Mouse (Mus musculus): ENCODE measurements around the gene Fibcd1. TPM values are rescaled to one million over a fixed set of nuclear protein-coding genes. Genes with fewer than 3 reads are reported as not detected.
A peak's percentile ranks its signal among the peaks of the same experiment; 100 is the strongest.

Fibcd1 gene
- polyA plus RNA-seq, 1 experiment from 2014 or later: 0.46 TPM

DNA sequence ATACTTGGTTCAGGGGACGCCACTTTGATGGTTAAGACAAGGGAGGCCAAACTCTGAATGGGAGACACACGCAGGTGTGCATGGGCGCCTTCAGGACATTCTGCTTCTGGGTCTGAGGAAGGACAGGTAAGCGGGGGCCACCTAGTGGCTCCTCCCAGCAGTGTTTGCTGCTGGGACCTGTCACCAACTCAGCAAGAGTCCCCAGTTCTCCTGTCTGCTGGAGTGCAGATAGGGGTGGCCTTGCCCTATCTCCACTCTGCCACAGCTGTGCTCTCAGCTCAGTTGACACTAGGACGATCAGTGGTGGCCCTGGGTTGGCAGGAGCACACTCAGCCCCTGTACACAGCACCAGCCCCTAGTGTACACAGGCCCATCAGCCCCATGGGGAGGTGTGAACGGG lies 2.1 kb upstream of the Fibcd1 start:
- Histone ChIP-seq H3K27me3 (replicated peaks; ENCODE audit: control insufficient read depth, insufficient read depth, low read length) (peaks cover 48% of the 10 kb centered on the region), H3K4me2 (ENCODE audit: low read length) (no peak overlapping the region), H3K27ac (ENCODE audit: low read depth) (no peak overlapping the region), H3K4me1 (replicated peaks; ENCODE audit: control insufficient read depth, insufficient read depth, low read length) (peaks cover 13% of the 10 kb centered on the region; the same call in 1 of the 2 replicates), H3K36me3 (ENCODE audit: control insufficient read depth, insufficient read depth, low read length) (no peaks in the 10 kb centered on the region), H3K9ac (ENCODE audit: low read length) (no peak overlapping the region), H3K9me3 (ENCODE audit: control insufficient read depth, low read length) (no peaks in the 10 kb centered on the region), H3K4me3 (ENCODE audit: low read depth, low read length) (no peak overlapping the region)
- WGBS: 12% methylated on average over 6 of the region's 6 CpGs
- DNase-seq (ENCODE audit: low spot score) (peak; percentile 69), ATAC-seq (replicated peaks; ENCODE audit: low FRiP score, low TSS enrichment, low read depth) (no peak)

DNA sequence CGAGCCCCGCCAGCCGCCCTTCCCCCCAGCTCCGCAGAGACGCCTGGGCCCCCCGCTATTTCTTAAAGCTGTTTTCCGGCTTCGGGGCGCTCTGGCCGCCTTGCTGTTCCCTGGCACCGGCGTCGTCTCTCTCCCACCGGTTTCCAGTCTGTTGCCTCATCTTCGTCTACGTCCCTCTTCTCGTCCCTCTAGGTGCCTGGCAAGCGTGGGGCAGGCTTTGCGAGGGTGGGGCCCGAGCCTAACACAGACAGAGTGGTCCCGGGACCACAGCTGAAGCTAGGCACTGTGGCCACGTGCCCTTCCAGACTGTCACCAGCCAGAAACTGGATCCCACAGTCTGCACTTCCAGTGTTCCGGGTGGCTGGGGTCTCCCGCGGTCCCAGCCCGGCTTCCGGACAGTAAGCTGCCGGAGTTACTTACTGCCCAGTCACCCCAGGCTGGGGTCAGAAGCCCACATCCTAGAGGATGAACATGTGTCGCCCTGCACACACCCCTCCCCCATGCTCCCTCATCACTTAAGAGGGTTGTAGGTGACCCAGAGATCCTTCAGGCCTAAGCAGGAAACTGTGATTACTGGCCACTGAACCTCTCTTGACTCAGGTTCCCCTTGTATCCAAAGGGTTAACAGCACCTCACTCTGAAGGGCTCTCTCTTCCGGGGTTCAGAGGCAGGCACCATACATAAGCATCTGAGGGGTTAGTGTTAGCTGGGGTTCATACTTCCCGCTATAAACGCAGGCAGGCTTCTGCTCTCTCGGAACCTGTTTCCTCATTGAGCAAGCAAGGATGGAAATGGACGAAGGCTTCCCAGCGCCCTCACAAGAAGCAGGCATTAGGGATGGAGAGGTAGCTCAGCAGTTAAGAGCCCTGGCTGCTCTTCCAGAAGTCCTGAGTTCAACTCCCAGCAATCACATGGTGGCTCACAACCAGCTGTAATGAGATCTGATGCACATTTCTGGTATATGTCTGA lies 1.2 kb upstream of the Fibcd1 start:
- Histone ChIP-seq H3K9ac (ENCODE audit: low read length) (no peak overlapping the region; the same call in 1 of the 2 replicates), H3K4me1 (replicated peaks; ENCODE audit: control insufficient read depth, insufficient read depth, low read length) (peaks cover 13% of the 10 kb centered on the region; the same call in 1 of the 2 replicates), H3K36me3 (ENCODE audit: control insufficient read depth, insufficient read depth, low read length) (no peaks in the 10 kb centered on the region), H3K27ac (ENCODE audit: low read depth) (no peak overlapping the region), H3K4me2 (ENCODE audit: low read length) (peak overlapping the region; percentile 97), H3K27me3 (replicated peaks; ENCODE audit: control insufficient read depth, insufficient read depth, low read length) (peaks cover 48% of the 10 kb centered on the region), H3K4me3 (ENCODE audit: low read depth, low read length) (peak overlapping the region; percentile 53), H3K9me3 (ENCODE audit: control insufficient read depth, low read length) (no peaks in the 10 kb centered on the region)
- 0 out of 2 replicates have a peak, but pooled peaks have one; percentile 26 for ATAC-seq (replicated peaks; ENCODE audit: low FRiP score, low TSS enrichment, low read depth)
- peak; percentile 71 for DNase-seq (ENCODE audit: low spot score)
- WGBS: 5% methylated on average over 35 of the region's 35 CpGs

DNA sequence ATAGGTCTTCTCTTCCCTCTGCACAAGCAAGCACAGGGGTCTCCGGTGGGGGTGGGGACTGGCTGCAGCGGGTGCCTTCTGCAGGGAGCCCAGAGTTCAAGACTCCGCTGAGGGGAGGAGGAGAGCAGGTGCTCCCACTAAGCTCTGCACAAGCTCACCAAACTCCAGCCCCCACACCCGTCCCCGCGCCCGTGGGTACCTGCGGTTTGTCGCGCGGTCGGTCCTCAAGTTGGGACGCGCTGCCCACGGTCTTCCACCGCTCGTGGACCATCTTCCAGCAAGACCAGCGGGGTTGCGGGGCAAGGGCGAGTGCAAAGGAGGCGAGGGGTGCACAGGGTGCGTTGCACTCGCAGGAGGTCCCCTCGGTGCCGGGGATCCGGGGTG lies 301 bp downstream of the Fibcd1 start:
- Histone ChIP-seq H3K9ac (ENCODE audit: low read length) (peak overlapping the region; percentile 5; the same call in 1 of the 2 replicates), H3K4me3 (ENCODE audit: low read depth, low read length) (peak overlapping the region; percentile 53), H3K4me1 (replicated peaks; ENCODE audit: control insufficient read depth, insufficient read depth, low read length) (peaks cover 13% of the 10 kb centered on the region; the same call in 1 of the 2 replicates), H3K27me3 (replicated peaks; ENCODE audit: control insufficient read depth, insufficient read depth, low read length) (peaks cover 48% of the 10 kb centered on the region), H3K36me3 (ENCODE audit: control insufficient read depth, insufficient read depth, low read length) (no peaks in the 10 kb centered on the region), H3K27ac (ENCODE audit: low read depth) (no peak overlapping the region), H3K9me3 (ENCODE audit: control insufficient read depth, low read length) (no peaks in the 10 kb centered on the region), H3K4me2 (ENCODE audit: low read length) (peak overlapping the region; percentile 97)
- ATAC-seq (replicated peaks; ENCODE audit: low FRiP score, low TSS enrichment, low read depth) (no peak), DNase-seq (ENCODE audit: low spot score) (no peak)
- 3% methylated on average over 26 of the region's 26 CpGs for WGBS

DNA sequence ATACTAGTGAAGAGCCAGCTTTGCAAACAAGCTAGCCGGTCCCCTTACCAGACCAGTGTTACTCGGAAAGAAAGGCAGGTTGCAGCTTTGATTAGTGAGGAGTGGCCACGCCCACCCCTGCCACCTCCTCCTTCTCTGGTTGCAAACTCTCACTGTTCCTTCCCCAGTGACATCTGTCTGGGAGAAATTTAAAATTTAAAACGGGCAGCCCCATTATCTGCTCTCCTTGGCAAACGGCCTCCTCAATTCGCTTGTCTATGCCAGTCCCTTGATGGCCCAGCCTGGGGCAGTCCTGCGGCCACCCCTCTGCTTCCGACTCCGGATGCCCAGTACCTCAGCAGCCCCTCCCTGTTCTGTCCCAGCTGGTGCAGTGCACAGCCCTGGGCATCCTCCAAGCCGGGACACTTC lies 1.1 kb downstream of the Fibcd1 start:
- Histone ChIP-seq H3K4me2 (ENCODE audit: low read length) (no peak overlapping the region), H3K9ac (ENCODE audit: low read length) (no peak overlapping the region), H3K27me3 (replicated peaks; ENCODE audit: control insufficient read depth, insufficient read depth, low read length) (peaks cover 48% of the 10 kb centered on the region), H3K4me3 (ENCODE audit: low read depth, low read length) (no peak overlapping the region; the same call in 1 of the 2 replicates), H3K9me3 (ENCODE audit: control insufficient read depth, low read length) (no peaks in the 10 kb centered on the region), H3K27ac (ENCODE audit: low read depth) (no peak overlapping the region), H3K4me1 (replicated peaks; ENCODE audit: control insufficient read depth, insufficient read depth, low read length) (peaks cover 13% of the 10 kb centered on the region; the same call in 1 of the 2 replicates), H3K36me3 (ENCODE audit: control insufficient read depth, insufficient read depth, low read length) (no peaks in the 10 kb centered on the region)
- ATAC-seq (replicated peaks; ENCODE audit: low FRiP score, low TSS enrichment, low read depth) (no peak), DNase-seq (ENCODE audit: low spot score) (no peak)
- 6% methylated on average over 10 of the region's 10 CpGs for WGBS

DNA sequence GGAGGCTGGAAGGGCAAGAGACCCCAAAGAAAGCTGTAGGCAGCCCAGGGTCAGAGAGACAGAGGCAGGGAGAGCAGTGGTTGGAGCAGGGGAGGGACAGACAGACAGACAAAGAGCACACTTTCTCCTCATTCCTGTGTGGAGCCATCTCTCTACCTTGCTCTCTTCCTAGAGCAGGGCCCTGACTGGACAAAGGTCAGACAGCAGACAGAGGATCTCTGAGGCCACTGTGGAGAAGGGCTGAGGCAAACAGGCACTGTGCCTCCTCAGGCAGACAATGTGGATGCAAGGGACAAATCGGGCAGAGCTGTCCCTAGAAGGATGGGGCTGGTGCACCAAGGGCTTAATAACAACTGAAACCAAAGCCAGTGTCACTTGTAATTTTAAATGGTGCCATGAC lies 6.9 kb downstream of the Fibcd1 start:
- Histone ChIP-seq H3K4me2 (ENCODE audit: low read length) (no peak overlapping the region), H3K9me3 (ENCODE audit: control insufficient read depth, low read length) (no peaks in the 10 kb centered on the region), H3K27ac (ENCODE audit: low read depth) (no peak overlapping the region), H3K4me3 (ENCODE audit: low read depth, low read length) (no peak overlapping the region), H3K36me3 (ENCODE audit: control insufficient read depth, insufficient read depth, low read length) (no peaks in the 10 kb centered on the region), H3K27me3 (replicated peaks; ENCODE audit: control insufficient read depth, insufficient read depth, low read length) (peaks cover 6% of the 10 kb centered on the region), H3K4me1 (replicated peaks; ENCODE audit: control insufficient read depth, insufficient read depth, low read length) (no peaks in the 10 kb centered on the region), H3K9ac (ENCODE audit: low read length) (no peak overlapping the region)
- ATAC-seq (replicated peaks; ENCODE audit: low FRiP score, low TSS enrichment, low read depth) (no peak), DNase-seq (ENCODE audit: low spot score) (no peak)
- WGBS: 44% methylated on average over 1 of the region's 1 CpGs

DNA sequence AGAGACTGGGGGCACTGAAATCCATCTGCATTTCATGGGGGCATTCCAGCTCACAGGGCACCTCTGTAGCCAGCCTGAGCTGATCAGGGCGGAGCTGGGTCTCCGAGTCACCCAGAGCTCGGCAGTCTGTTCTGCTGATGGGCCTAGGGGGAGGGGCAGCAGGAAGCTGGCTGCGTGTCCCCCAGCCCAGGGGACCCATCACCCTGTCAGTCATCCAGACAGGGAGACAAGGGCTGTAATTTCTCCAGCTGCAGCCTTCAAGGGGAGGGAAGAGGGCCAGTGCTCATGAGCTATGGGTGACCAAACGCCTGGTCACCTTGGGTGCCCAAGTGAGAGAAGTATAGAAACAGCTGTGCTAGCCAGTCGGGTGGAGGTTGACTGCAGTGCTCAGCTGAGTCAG lies 8.8 kb downstream of the Fibcd1 start:
- H3K9me3 ChIP-seq (ENCODE audit: control insufficient read depth, low read length): no peaks in the 10 kb centered on the region
- H3K27ac ChIP-seq (ENCODE audit: low read depth): no peak overlapping the region
- no peak overlapping the region for H3K4me2 ChIP-seq (ENCODE audit: low read length)
- H3K27me3 ChIP-seq (replicated peaks; ENCODE audit: control insufficient read depth, insufficient read depth, low read length): no peaks in the 10 kb centered on the region
- DNase-seq (ENCODE audit: low spot score) (no peak), ATAC-seq (replicated peaks; ENCODE audit: low FRiP score, low TSS enrichment, low read depth) (no peak)
- no peak overlapping the region for H3K9ac ChIP-seq (ENCODE audit: low read length)
- no peaks in the 10 kb centered on the region for H3K36me3 ChIP-seq (ENCODE audit: control insufficient read depth, insufficient read depth, low read length)
- WGBS: 29% methylated on average over 6 of the region's 6 CpGs
- no peaks in the 10 kb centered on the region for H3K4me1 ChIP-seq (replicated peaks; ENCODE audit: control insufficient read depth, insufficient read depth, low read length)
- no peak overlapping the region for H3K4me3 ChIP-seq (ENCODE audit: low read depth, low read length)

DNA sequence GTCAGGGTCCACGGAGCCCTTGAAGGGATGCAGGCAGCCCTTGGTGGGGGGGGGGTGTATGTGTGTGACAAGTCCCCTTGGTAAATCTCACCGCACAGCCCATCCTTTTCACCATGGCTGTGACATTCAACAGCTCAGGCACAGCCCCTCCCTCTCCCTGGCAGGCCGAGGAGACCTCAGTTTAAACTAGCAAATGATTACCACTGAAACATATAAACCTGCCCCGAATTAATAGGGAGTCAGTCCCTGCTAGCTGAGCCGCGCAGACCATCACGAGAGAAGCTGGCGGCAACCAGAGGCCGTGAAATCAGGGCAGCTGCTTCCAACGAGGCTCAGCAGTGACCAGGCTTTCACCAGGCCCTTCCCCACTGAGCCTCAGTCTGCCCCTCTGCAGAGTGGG lies 9.7 kb downstream of the Fibcd1 start:
- no peaks in the 10 kb centered on the region for H3K9me3 ChIP-seq (ENCODE audit: control insufficient read depth, low read length)
- H3K9ac ChIP-seq (ENCODE audit: low read length): no peak overlapping the region
- 64% methylated on average over 10 of the region's 10 CpGs for WGBS
- no peaks in the 10 kb centered on the region for H3K27me3 ChIP-seq (replicated peaks; ENCODE audit: control insufficient read depth, insufficient read depth, low read length)
- no peak overlapping the region for H3K4me2 ChIP-seq (ENCODE audit: low read length)
- ATAC-seq (replicated peaks; ENCODE audit: low FRiP score, low TSS enrichment, low read depth): no peak
- no peak for DNase-seq (ENCODE audit: low spot score)
- H3K36me3 ChIP-seq (ENCODE audit: control insufficient read depth, insufficient read depth, low read length): no peaks in the 10 kb centered on the region
- no peak overlapping the region for H3K4me3 ChIP-seq (ENCODE audit: low read depth, low read length)
- no peaks in the 10 kb centered on the region for H3K4me1 ChIP-seq (replicated peaks; ENCODE audit: control insufficient read depth, insufficient read depth, low read length)
- H3K27ac ChIP-seq (ENCODE audit: low read depth): no peak overlapping the region

DNA sequence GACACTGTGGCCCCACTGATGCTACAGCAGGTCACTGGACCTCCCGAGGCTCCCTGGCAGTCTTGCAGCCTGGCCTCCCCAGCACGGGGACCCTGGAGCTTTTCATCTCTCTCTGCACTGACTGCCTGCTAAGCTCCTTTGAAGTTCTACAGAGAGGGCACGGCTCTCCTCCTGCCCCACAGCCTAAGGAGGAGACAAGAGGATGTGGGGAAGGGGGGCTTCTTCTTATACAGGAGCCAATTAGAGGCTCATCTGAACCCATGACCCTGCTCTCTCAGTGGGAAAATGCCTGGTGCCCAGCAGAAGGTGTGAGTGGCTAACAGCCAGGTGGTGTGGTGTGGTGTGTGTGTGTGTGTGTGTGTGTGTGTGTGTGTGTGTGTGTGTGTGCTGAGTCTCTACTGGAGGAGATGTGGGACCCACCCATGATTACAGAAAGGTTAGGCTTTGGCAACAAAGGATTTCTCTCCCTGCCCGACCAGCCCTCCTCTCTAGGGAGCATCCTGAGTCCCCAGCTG lies 17.4 kb downstream of the Fibcd1 start:
- 16% methylated on average over 4 of the region's 4 CpGs for whole genome bisulfite sequencing
- no peak for ATAC-seq (replicated peaks; ENCODE audit: low FRiP score, low TSS enrichment, low read depth)
- H3K9ac ChIP-seq (ENCODE audit: low read length): no peak overlapping the region

More for the DNA sequence above, 17.4 kb downstream of the Fibcd1 start:
- H3K9me3 ChIP-seq (ENCODE audit: control insufficient read depth, low read length): no peaks in the 10 kb centered on the region
- H3K4me3 ChIP-seq (ENCODE audit: low read depth, low read length): no peak overlapping the region
- H3K27ac ChIP-seq (ENCODE audit: low read depth): no peak overlapping the region
- no peaks in the 10 kb centered on the region for H3K27me3 ChIP-seq (replicated peaks; ENCODE audit: control insufficient read depth, insufficient read depth, low read length)
- DNase-seq (ENCODE audit: low spot score): no peak
- H3K36me3 ChIP-seq (ENCODE audit: control insufficient read depth, insufficient read depth, low read length): no peaks in the 10 kb centered on the region
- H3K4me2 ChIP-seq (ENCODE audit: low read length): no peak overlapping the region
- H3K4me1 ChIP-seq (replicated peaks; ENCODE audit: control insufficient read depth, insufficient read depth, low read length): 0 out of 2 replicates have a peak, but pooled peaks cover 5% of the 10 kb centered on the region
